22 mouse cellular contexts compared by ENCODE assay signal in the genomic region with DNA sequence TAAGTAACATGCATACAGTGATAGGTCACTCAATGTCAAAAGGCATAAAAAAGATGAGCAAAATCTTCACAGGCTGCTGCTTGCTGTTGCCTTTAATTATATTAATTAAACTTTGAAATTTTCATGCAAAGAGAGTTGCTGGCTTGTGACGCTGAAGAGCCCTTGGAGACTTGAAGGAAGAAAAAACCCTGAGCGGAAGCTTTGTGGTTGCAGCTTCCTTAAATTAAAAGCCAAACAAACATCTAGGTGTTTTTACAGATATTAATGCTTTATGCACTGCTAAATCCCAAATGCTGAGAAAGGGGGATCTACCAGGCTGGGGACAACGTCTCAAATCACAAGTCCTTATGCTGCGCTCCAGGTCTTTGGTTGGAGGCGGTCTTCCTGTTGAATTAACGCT.
DNase-seq lines count a peak whose midpoint lies in the region; ATAC-seq and TF ChIP-seq lines count a peak whose summit lies in the region.
"Had no signal": no experiment of that assay in that cellular context is flagged by ENCODE, and none has a peak within 500 bp of the region (broad histone marks: within the 10 kb centered on the region; RNA-seq: fewer than 3 reads in every experiment).

No protein-coding gene starts in this region.

- ATAC-seq in midbrain, embryonic 14.5 days (ENCODE audit: low FRiP score, low TSS enrichment), result no peak
- ATAC-seq in midbrain, postnatal 0 days (ENCODE audit: low FRiP score), result no peak
- ATAC-seq in megakaryocyte, adult 5-6 weeks (ENCODE audit: poor library complexity, severe bottlenecking), result peak; percentile 55
- ATAC-seq in forebrain, embryonic 14.5 days, result no peak
- no peak for ATAC-seq in intestine, postnatal 0 days
- ATAC-seq in forebrain, embryonic 13.5 days, result no peak
- ATAC-seq: forebrain, embryonic 16.5 days; hindbrain, embryonic 16.5 days had no signal

- H3K27me3 ChIP-seq in midbrain, embryonic 14.5 days (ENCODE audit: control insufficient read depth, insufficient read depth, low read length), result no peaks in the 10 kb centered on the region
- H3K27me3 ChIP-seq in midbrain, postnatal 0 days (ENCODE audit: insufficient read depth, low read length), result no peaks in the 10 kb centered on the region
- H3K27me3 ChIP-seq in forebrain, embryonic 14.5 days (replicated peaks; ENCODE audit: control insufficient read depth, insufficient read depth, low read length), result no peaks in the 10 kb centered on the region
- H3K27me3 ChIP-seq in intestine, postnatal 0 days (replicated peaks; ENCODE audit: control insufficient read depth, insufficient read depth, low read length), result no peaks in the 10 kb centered on the region
- no peaks in the 10 kb centered on the region for H3K27me3 ChIP-seq in forebrain, embryonic 13.5 days
- H3K27me3 ChIP-seq: embryonic facial prominence, embryonic 15.5 days; heart, embryonic 15.5 days had no signal

- no peaks in the 10 kb centered on the region for H3K9me3 ChIP-seq in midbrain, embryonic 14.5 days (ENCODE audit: control insufficient read depth, low read length)
- H3K9me3 ChIP-seq in midbrain, postnatal 0 days (ENCODE audit: low read length), result no peaks in the 10 kb centered on the region
- H3K9me3 ChIP-seq in forebrain, embryonic 14.5 days (replicated peaks; ENCODE audit: control insufficient read depth, low read length), result no peaks in the 10 kb centered on the region
- no peaks in the 10 kb centered on the region for H3K9me3 ChIP-seq in intestine, postnatal 0 days (ENCODE audit: control insufficient read depth)
- H3K9me3 ChIP-seq in forebrain, embryonic 13.5 days (replicated peaks), result no peaks in the 10 kb centered on the region
- H3K9me3 ChIP-seq: embryonic facial prominence, embryonic 15.5 days; forebrain, embryonic 10.5 days; heart, embryonic 15.5 days had no signal

- DNase-seq in midbrain, embryonic 14.5 days, result peak; percentile 1
- no peak for DNase-seq in midbrain, postnatal 0 days (ENCODE audit: low spot score)
- peak; percentile 56 to 63 for DNase-seq in B cell, adult 2 months
- no peak for DNase-seq in forebrain, embryonic 14.5 days (ENCODE audit: low spot score)
- DNase-seq: adrenal gland, adult 2 months; adrenal gland, postnatal 25 days; cerebellum, adult 18-20 months; cerebellum, postnatal 10 days; embryo, embryonic 11 days; gastrocnemius, postnatal 10 days; heart, adult 2 months; heart, postnatal 14 days had no signal

- no peak overlapping the region for H3K27ac ChIP-seq in midbrain, embryonic 14.5 days (replicated peaks; ENCODE audit: low read depth, low read length)
- no peak overlapping the region for H3K27ac ChIP-seq in midbrain, postnatal 0 days (ENCODE audit: low read depth, low read length)
- no peak overlapping the region for H3K27ac ChIP-seq in forebrain, embryonic 14.5 days (ENCODE audit: low read depth, low read length)
- H3K27ac ChIP-seq in intestine, postnatal 0 days (ENCODE audit: low read depth, low read length), result no peak overlapping the region
- H3K27ac ChIP-seq in forebrain, embryonic 13.5 days, result no peak overlapping the region
- H3K27ac ChIP-seq: embryonic facial prominence, embryonic 15.5 days; forebrain, embryonic 10.5 days; heart, adult 2 months; heart, embryonic 15.5 days had no signal

- no peaks in the 10 kb centered on the region for H3K4me1 ChIP-seq in midbrain, embryonic 14.5 days (ENCODE audit: control insufficient read depth, insufficient read depth, low read length)
- H3K4me1 ChIP-seq in midbrain, postnatal 0 days (ENCODE audit: insufficient read depth, low read length), result no peaks in the 10 kb centered on the region
- H3K4me1 ChIP-seq in forebrain, embryonic 14.5 days (ENCODE audit: control insufficient read depth, insufficient read depth, low read length), result no peaks in the 10 kb centered on the region
- H3K4me1 ChIP-seq in intestine, postnatal 0 days (replicated peaks; ENCODE audit: control insufficient read depth, insufficient read depth, low read length), result no peaks in the 10 kb centered on the region
- H3K4me1 ChIP-seq in forebrain, embryonic 13.5 days, result no peaks in the 10 kb centered on the region
- H3K4me1 ChIP-seq: embryonic facial prominence, embryonic 15.5 days; heart, embryonic 15.5 days had no signal

- WGBS in midbrain, embryonic 14.5 days, result 90% methylated on average over 6 of the region's 6 CpGs
- 82% methylated on average over 6 of the region's 6 CpGs for WGBS in midbrain, postnatal 0 days
- WGBS in forebrain, embryonic 14.5 days, result 94% methylated on average over 6 of the region's 6 CpGs
- 97% methylated on average over 6 of the region's 6 CpGs for WGBS in intestine, postnatal 0 days
- WGBS in forebrain, embryonic 13.5 days, result 91% methylated on average over 6 of the region's 6 CpGs

- H3K4me3 ChIP-seq in midbrain, embryonic 14.5 days (replicated peaks; ENCODE audit: low read depth, low read length), result no peak overlapping the region
- H3K4me3 ChIP-seq in midbrain, postnatal 0 days (ENCODE audit: low read depth, low read length), result no peak overlapping the region
- no peak overlapping the region for H3K4me3 ChIP-seq in forebrain, embryonic 14.5 days (ENCODE audit: low read depth, low read length)
- no peak overlapping the region for H3K4me3 ChIP-seq in intestine, postnatal 0 days (ENCODE audit: low read depth, low read length)
- H3K4me3 ChIP-seq in forebrain, embryonic 13.5 days, result no peak overlapping the region
- H3K4me3 ChIP-seq: embryonic facial prominence, embryonic 15.5 days; erythroblast, embryonic 14.5 days; forebrain, embryonic 10.5 days; heart, adult 2 months; heart, embryonic 15.5 days had no signal

- no peak for TF ChIP-seq CTCF in midbrain, postnatal 0 days (IDR thresholded peaks at IDR 0.05)
- TF ChIP-seq CTCF in intestine, postnatal 0 days (IDR thresholded peaks at IDR 0.05; ENCODE audit: low read depth), result no peak

- no peaks in the 10 kb centered on the region for H3K36me3 ChIP-seq in midbrain, embryonic 14.5 days (ENCODE audit: control insufficient read depth, insufficient read depth, low read length)
- no peaks in the 10 kb centered on the region for H3K36me3 ChIP-seq in midbrain, postnatal 0 days (ENCODE audit: insufficient read depth, low read length)
- H3K36me3 ChIP-seq in forebrain, embryonic 14.5 days (ENCODE audit: control insufficient read depth, insufficient read depth, low read length), result no peaks in the 10 kb centered on the region
- peaks cover 21% of the 10 kb centered on the region for H3K36me3 ChIP-seq in intestine, postnatal 0 days (ENCODE audit: control insufficient read depth, insufficient read depth)
- H3K36me3 ChIP-seq in forebrain, embryonic 13.5 days (ENCODE audit: poor library complexity, severe bottlenecking), result peaks cover 18% of the 10 kb centered on the region

- no peak overlapping the region for H3K4me2 ChIP-seq in midbrain, embryonic 14.5 days (ENCODE audit: low read length)
- no peak overlapping the region for H3K4me2 ChIP-seq in midbrain, postnatal 0 days (ENCODE audit: low read depth, low read length, poor library complexity, severe bottlenecking)
- H3K4me2 ChIP-seq in forebrain, embryonic 14.5 days (ENCODE audit: low read length), result no peak overlapping the region
- no peak overlapping the region for H3K4me2 ChIP-seq in intestine, postnatal 0 days (replicated peaks; ENCODE audit: low read depth)
- H3K4me2 ChIP-seq in forebrain, embryonic 13.5 days, result no peak overlapping the region
- H3K4me2 ChIP-seq: embryonic facial prominence, embryonic 15.5 days; heart, embryonic 11.5 days; heart, embryonic 15.5 days had no signal

- H3K9ac ChIP-seq in midbrain, embryonic 14.5 days (replicated peaks; ENCODE audit: low read length), result no peak overlapping the region
- no peak overlapping the region for H3K9ac ChIP-seq in midbrain, postnatal 0 days (replicated peaks; ENCODE audit: low read length, poor library complexity, severe bottlenecking)
- H3K9ac ChIP-seq in forebrain, embryonic 14.5 days (ENCODE audit: low read length), result no peak overlapping the region
- no peak overlapping the region for H3K9ac ChIP-seq in intestine, postnatal 0 days (ENCODE audit: low read depth, low read length)
- H3K9ac ChIP-seq in forebrain, embryonic 13.5 days, result no peak overlapping the region
- H3K9ac ChIP-seq: embryonic facial prominence, embryonic 15.5 days; heart, embryonic 15.5 days had no signal

Comparison
In these comparisons a context has a peak if more than half of its experiments do, and no peak if none do; other contexts are left out.
1. DNase-seq: peak in midbrain, embryonic 14.5 days (single experiment) and B cell, adult 2 months (2 of 2); none in midbrain, postnatal 0 days (single experiment) and forebrain, embryonic 14.5 days (single experiment).